Mouse (Mus musculus) B cell, adult 62 days (primary cell): ENCODE measurements around the gene Oaf. TPM values are rescaled to one million over a fixed set of nuclear protein-coding genes. Genes with fewer than 3 reads are reported as not detected.

Experiments used
- total RNA-seq: library from RNA; stranded (reverse); gene quantifications from 4 replicates; pipeline ENCODE4 v1.2.4, GENCODE M21; 2023

The Oaf gene
- total RNA-seq: 0.36 to 1.8 TPM (median 0.91 TPM) in 3 of 4 replicates, not detected in the other

GRCm38 (mm10) chr9:43239712-43240593 is at the start of gene Oaf:
TSS of gene Oaf (minus strand) at chr9:43239911.

DNA sequence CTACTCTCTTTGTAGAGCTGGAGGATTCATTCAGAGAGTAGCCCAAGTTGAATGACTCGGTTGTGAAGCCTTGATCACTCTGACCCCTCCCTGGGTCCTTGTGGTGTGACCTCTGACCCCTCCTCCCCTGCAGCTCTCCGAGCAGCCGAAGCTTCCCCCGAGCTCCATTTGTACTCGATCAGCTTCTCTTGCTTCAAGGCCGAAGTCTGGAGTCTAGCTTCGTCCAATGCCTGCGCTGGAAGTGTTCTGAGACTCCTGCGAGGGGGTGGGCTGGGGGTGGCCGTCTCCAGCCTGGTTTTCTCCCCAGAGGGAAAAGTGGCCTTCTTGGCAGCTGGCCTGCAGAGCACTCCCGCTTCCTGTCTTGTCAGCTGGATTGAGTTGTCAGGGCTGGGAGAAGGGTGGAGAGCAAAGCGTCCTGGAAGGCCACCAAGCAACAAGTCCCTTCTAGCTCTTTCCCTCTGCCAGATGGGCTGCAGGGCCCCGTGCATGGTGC is 29.5 kb downstream of the Oaf start, which contains the start of gene Pou2f3:
Gene Pou2f3 (minus strand): TSS at position 180 of the 493 bp plus-strand sequence.

Other genes starting within 250 kb of the Oaf start
- gene Arhgef12, start 132.7 kb downstream of the Oaf start, total RNA-seq: 14.0 to 18.8 TPM (median 18.1 TPM) in 4 replicates
- gene Tmem136, start 123.3 kb downstream of the Oaf start, total RNA-seq: not detected in 4 replicates
- not detected in 4 replicates for gene Pou2f3, start 29.5 kb downstream of the Oaf start, total RNA-seq
- gene Trim29, start 70.9 kb upstream of the Oaf start, total RNA-seq: not detected in 4 replicates